Mouse (Mus musculus): ENCODE data around the gene Dap3. TPM values are rescaled to one million over a fixed set of nuclear protein-coding genes. Genes with fewer than 3 reads are reported as not detected.

Dap3 gene
- 97.1 TPM for polyA plus RNA-seq (2014; fragmentation: Illumina TruSeq; extraction: RNeasy Lipid Tissue Mini Kit (QIAGEN cat#74804))

GRCm38 (mm10) chr3:88950576-88951326 is at the start of gene Dap3, which contains the start of gene Ash1l:
Dap3 (minus strand) TSS chr3:88951181.
Ash1l (plus strand) TSS chr3:88950622.

GRCm38 (mm10) chr3:88913511-88914383 is 37.2 kb downstream of the Dap3 start, which contains the start of gene Msto1:
Msto1 (minus strand) TSS chr3:88913999.

Other genes with a start within 250 kb of the Dap3 start
- 11.4 TPM for gene Rit1, start 234.3 kb downstream of the Dap3 start, polyA plus RNA-seq (2014; fragmentation: Illumina TruSeq; extraction: RNeasy Lipid Tissue Mini Kit (QIAGEN cat#74804))
- 19.6 TPM for gene Syt11, start 176.0 kb downstream of the Dap3 start, polyA plus RNA-seq (2014; fragmentation: Illumina TruSeq; extraction: RNeasy Lipid Tissue Mini Kit (QIAGEN cat#74804))
- gene Gon4l, start 116.0 kb downstream of the Dap3 start, polyA plus RNA-seq (2014; fragmentation: Illumina TruSeq; extraction: RNeasy Lipid Tissue Mini Kit (QIAGEN cat#74804)), result 16.3 TPM
- gene Msto1, start 37.2 kb downstream of the Dap3 start, polyA plus RNA-seq (2014; fragmentation: Illumina TruSeq; extraction: RNeasy Lipid Tissue Mini Kit (QIAGEN cat#74804)), result 1.0 TPM
- 70.2 TPM for gene Ash1l, start 559 bp downstream of the Dap3 start, polyA plus RNA-seq (2014; fragmentation: Illumina TruSeq; extraction: RNeasy Lipid Tissue Mini Kit (QIAGEN cat#74804))
- 4.6 TPM for gene Rusc1, start 142.1 kb upstream of the Dap3 start, polyA plus RNA-seq (2014; fragmentation: Illumina TruSeq; extraction: RNeasy Lipid Tissue Mini Kit (QIAGEN cat#74804))
- not detected for gene Gm43738, start 149.9 kb upstream of the Dap3 start, polyA plus RNA-seq (2014; fragmentation: Illumina TruSeq; extraction: RNeasy Lipid Tissue Mini Kit (QIAGEN cat#74804))
- 19.0 TPM for gene Fdps, start 150.8 kb upstream of the Dap3 start, polyA plus RNA-seq (2014; fragmentation: Illumina TruSeq; extraction: RNeasy Lipid Tissue Mini Kit (QIAGEN cat#74804))
- 0.48 TPM for gene Pklr, start 185.0 kb upstream of the Dap3 start, polyA plus RNA-seq (2014; fragmentation: Illumina TruSeq; extraction: RNeasy Lipid Tissue Mini Kit (QIAGEN cat#74804))
- gene Hcn3, start 209.0 kb upstream of the Dap3 start, polyA plus RNA-seq (2014; fragmentation: Illumina TruSeq; extraction: RNeasy Lipid Tissue Mini Kit (QIAGEN cat#74804)), result not detected
- gene Clk2, start 213.6 kb upstream of the Dap3 start, polyA plus RNA-seq (2014; fragmentation: Illumina TruSeq; extraction: RNeasy Lipid Tissue Mini Kit (QIAGEN cat#74804)), result 13.0 TPM
- gene Scamp3, start 226.3 kb upstream of the Dap3 start, polyA plus RNA-seq (2014; fragmentation: Illumina TruSeq; extraction: RNeasy Lipid Tissue Mini Kit (QIAGEN cat#74804)), result 10.0 TPM
- 0.48 TPM for gene Fam189b, start 232.0 kb upstream of the Dap3 start, polyA plus RNA-seq (2014; fragmentation: Illumina TruSeq; extraction: RNeasy Lipid Tissue Mini Kit (QIAGEN cat#74804))

All from ovary, adult 10 weeks (tissue).